7 mouse cellular contexts compared by ENCODE assay signal in genomic region chrX:7188311-7188807, GRCm38 (mm10).
A peak's percentile ranks its signal among the peaks of the same experiment; 100 is the strongest.
DNase-seq lines count a peak whose midpoint lies in the region; ATAC-seq and TF ChIP-seq lines count a peak whose summit lies in the region.

No protein-coding gene starts in this region.

- H3K4me2 ChIP-seq in hindbrain, embryonic 16.5 days (ENCODE audit: low read length), result peak overlapping the region; percentile 55
- H3K4me2 ChIP-seq in stomach, embryonic 14.5 days (replicated peaks; ENCODE audit: low read depth, low read length), result peak overlapping the region; percentile 42

- H3K9me3 ChIP-seq in hindbrain, embryonic 16.5 days (ENCODE audit: control insufficient read depth, low read length), result no peaks in the 10 kb centered on the region
- no peaks in the 10 kb centered on the region for H3K9me3 ChIP-seq in stomach, embryonic 14.5 days (ENCODE audit: control insufficient read depth, low read depth, low read length)

- intact Hi-C loops in left cerebral cortex, adult 2 months (cut with DNase I), result loop anchor here (1.0 kb wide), 1 partner anchor 130 kb away; no protein-coding TSS in a partner anchor

- TF ChIP-seq CTCF in left cerebral cortex, adult 2 months (IDR thresholded peaks at IDR 0.05), result no peak

- H3K4me3 ChIP-seq in hindbrain, embryonic 16.5 days (ENCODE audit: low read length), result peak overlapping the region; percentile 46
- H3K4me3 ChIP-seq in left cerebral cortex, adult 2 months, result peak overlapping the region; percentile 50
- H3K4me3 ChIP-seq in stomach, embryonic 14.5 days (ENCODE audit: low read depth, low read length), result peak overlapping the region; percentile 31

- H3K27ac ChIP-seq in hindbrain, embryonic 16.5 days (ENCODE audit: low read depth, low read length), result peak overlapping the region; percentile 84
- H3K27ac ChIP-seq in left cerebral cortex, adult 2 months, result peak overlapping the region; percentile 70; the same call in 1 of the 2 replicates
- H3K27ac ChIP-seq in stomach, embryonic 14.5 days (ENCODE audit: low read length), result peak overlapping the region; percentile 66; the same call in 1 of the 2 replicates

- 16% methylated on average over 17 of the region's 17 CpGs for WGBS in hindbrain, embryonic 16.5 days
- 20% methylated on average over 17 of the region's 17 CpGs for WGBS in stomach, embryonic 14.5 days

- H3K27me3 ChIP-seq in hindbrain, embryonic 16.5 days (replicated peaks; ENCODE audit: control insufficient read depth, insufficient read depth, low read length), result no peaks in the 10 kb centered on the region
- H3K27me3 ChIP-seq in stomach, embryonic 14.5 days (ENCODE audit: control insufficient read depth, insufficient read depth, low read length), result no peaks in the 10 kb centered on the region

- H3K36me3 ChIP-seq in hindbrain, embryonic 16.5 days (ENCODE audit: control insufficient read depth, insufficient read depth, low read length), result no peaks in the 10 kb centered on the region
- no peaks in the 10 kb centered on the region for H3K36me3 ChIP-seq in stomach, embryonic 14.5 days (ENCODE audit: control insufficient read depth, insufficient read depth, low read length)

- peak; percentile 94 for ATAC-seq in hindbrain, embryonic 16.5 days
- ATAC-seq in stomach, embryonic 14.5 days (ENCODE audit: insufficient number of reproducible peaks, insufficient read depth, low FRiP score, low read depth), result peak; percentile 84

- peak; percentile 42 for DNase-seq in ZHBTc4 (ENCODE audit: low read depth, low spot score)
- DNase-seq in cerebellum, adult 8-10 months, result peak; percentile 55
- DNase-seq in forelimb bud, embryonic 11.5 days (ENCODE audit: low read depth, low spot score), result peak; percentile 56
- peak; percentile 17 to 18 for DNase-seq in left cerebral cortex, adult 2 months (ENCODE audit: extremely low spot score in 1 of 2, low spot score in 2 of 2)
- peak; percentile 21 to 28 for DNase-seq in lung, postnatal 4 days

- no peaks in the 10 kb centered on the region for H3K4me1 ChIP-seq in hindbrain, embryonic 16.5 days (ENCODE audit: control insufficient read depth, insufficient read depth, low read depth, low read length)
- H3K4me1 ChIP-seq in stomach, embryonic 14.5 days (ENCODE audit: control insufficient read depth, insufficient read depth, low read length), result no peaks in the 10 kb centered on the region

- peak overlapping the region; percentile 59 for H3K9ac ChIP-seq in hindbrain, embryonic 16.5 days (ENCODE audit: low read depth, low read length)
- 0 out of 2 replicates have a peak overlapping the region, but pooled peaks have one; percentile 6 for H3K9ac ChIP-seq in stomach, embryonic 14.5 days (replicated peaks; ENCODE audit: low read depth, low read length)

Comparison
In these comparisons a context has a peak if more than half of its experiments do, and no peak if none do; other contexts are left out.
1. Peak in every context shown above with its lines: DNase-seq, ATAC-seq, H3K4me3 ChIP-seq and H3K27ac ChIP-seq.